Mouse (Mus musculus) kidney, adult 9 months (tissue): ENCODE results near the gene Dnm3.

Source experiments
- DNase-seq: peaks from one replicate; pipeline ENCODE4 v3.0.0; 2022

Dnm3 gene

GRCm38 (mm10) chr1:162100961-162101830 is 376.6 kb downstream of the Dnm3 start:
- peak; percentile 87 for DNase-seq

GRCm38 (mm10) chr1:162100033-162100820 is 377.6 kb downstream of the Dnm3 start:
- DNase-seq = peak; percentile 52

- DNase-seq = no peak
Observed at GRCm38 (mm10) chr1:162099203-162099602, 378.6 kb downstream of the Dnm3 start.

GRCm38 (mm10) chr1:162094523-162095272 is 383.1 kb downstream of the Dnm3 start:
- DNase-seq = no peak

DNA sequence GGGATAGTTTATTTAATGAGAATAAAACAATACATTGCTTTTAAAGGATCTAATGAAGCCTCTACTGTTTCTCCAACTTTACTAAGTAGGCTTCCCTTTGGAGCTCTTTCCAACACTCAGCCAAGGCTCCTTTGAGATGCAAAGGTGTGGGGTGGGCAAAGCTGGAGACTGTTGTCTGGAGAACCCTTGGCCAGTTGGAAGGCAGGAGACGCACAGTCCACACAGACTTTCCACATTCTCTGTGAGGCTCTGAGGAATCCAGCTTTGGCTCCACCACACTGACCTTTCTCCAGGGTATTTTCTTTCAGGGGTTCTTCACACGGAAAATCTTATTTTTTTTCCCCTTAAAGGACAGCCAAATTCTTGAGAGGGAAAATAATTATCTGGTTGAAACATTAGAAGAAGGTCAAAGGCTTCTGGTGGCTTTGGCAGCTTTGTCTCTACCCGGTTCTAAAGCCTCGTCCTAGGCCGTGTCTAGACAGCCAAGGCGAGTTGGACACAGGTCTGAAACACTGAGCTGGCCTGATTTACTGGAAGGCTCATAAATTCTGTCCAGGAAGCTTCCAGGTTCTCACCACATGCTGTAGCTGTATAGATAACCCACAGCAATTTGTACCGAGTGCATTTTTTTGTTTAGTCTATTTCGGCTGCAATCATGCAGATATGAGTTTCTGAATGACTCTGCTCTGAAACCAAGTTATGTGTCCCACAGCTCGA is 383.9 kb downstream of the Dnm3 start:
- peak; percentile 36 for DNase-seq

DNA sequence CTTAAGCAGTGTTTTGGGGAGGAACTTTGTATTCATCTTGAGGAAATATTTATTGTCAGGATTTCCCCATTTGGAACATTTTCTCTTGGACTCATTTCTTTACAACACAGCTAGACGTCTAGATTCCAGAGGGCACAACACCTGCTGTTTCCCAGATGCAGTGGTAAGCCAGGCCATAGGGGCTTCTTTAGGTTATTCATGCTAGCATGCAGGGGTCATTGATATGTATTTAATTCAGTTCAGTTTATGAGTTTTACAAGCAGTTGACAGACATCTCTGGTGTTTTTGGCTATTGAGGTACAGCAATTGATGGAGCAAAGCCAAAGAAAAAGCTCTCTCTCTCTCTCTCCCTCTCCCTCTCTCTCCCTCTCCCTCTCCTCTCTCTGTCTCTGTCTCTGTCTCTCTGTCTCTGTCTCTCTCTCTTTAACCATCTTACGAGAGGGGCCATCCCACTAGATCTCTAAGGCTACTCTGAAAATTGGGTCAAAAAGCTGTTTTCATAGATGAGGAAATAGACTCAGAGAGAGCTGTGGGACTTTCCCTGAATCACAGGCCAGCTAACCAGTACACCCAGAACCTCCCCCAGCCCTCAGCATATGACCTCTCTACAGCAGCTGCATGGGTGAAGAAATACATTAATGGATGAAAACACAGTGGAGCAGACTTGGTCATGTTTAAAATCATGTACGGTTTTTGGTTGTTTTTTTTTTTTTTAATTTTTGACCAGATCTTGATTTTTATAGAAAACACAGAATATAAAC is 384.8 kb downstream of the Dnm3 start:
- DNase-seq = no peak

- no peak for DNase-seq
Observed at GRCm38 (mm10) chr1:162092401-162092800, 385.4 kb downstream of the Dnm3 start.

- DNase-seq = no peak
Observed at GRCm38 (mm10) chr1:162083886-162084478, 393.9 kb downstream of the Dnm3 start.

GRCm38 (mm10) chr1:162083354-162083753 is 394.5 kb downstream of the Dnm3 start:
- DNase-seq = no peak

GRCm38 (mm10) chr1:162082711-162083110 is 395.1 kb downstream of the Dnm3 start:
- DNase-seq = no peak

- no peak for DNase-seq
Observed at GRCm38 (mm10) chr1:162081693-162082372, 396.0 kb downstream of the Dnm3 start.

- no peak for DNase-seq
Observed at GRCm38 (mm10) chr1:162079989-162080388, 397.8 kb downstream of the Dnm3 start.

GRCm38 (mm10) chr1:162077454-162077853 is 400.4 kb downstream of the Dnm3 start:
- no peak for DNase-seq

GRCm38 (mm10) chr1:162076581-162077001 is 401.2 kb downstream of the Dnm3 start:
- peak; percentile 13 for DNase-seq

DNA sequence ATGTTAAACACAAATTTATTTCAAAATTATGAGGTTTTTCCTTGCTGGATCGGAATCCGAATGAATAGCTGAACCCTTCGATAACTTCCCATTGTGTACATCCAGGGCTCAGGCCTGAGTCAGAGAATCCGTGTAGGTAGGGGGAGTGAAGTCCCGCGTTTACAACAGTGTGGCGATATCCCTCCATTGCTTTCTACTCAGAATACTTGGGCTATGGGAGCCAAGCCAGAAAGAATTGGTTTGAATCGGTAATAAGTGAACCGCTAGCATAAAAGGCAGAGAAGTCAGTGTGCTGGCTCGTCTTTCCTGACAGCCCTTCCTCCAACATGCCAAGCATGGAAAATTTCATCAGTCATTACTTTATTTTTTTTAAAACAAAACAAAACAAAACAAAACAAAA is 402.0 kb downstream of the Dnm3 start:
- DNase-seq = no peak

DNA sequence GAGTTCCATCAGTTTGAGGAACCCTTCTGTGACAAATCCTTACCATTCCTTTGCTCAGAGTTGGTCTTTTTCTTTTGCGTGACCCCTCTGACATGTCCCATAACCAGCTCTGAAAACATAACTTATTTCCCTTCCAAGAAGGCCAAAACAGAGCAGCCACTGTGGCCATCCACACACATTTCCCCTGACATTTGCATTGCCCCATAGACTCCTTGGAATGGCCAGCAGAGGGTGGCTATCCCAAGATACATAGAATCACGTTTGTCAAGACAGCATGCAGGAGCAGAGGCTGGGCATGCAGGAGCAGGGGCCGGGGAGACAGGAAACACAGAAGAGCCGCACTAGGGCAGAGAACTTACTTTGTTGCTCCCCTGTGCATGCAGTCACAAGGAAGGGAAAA is 402.4 kb downstream of the Dnm3 start:
- DNase-seq = no peak

DNA sequence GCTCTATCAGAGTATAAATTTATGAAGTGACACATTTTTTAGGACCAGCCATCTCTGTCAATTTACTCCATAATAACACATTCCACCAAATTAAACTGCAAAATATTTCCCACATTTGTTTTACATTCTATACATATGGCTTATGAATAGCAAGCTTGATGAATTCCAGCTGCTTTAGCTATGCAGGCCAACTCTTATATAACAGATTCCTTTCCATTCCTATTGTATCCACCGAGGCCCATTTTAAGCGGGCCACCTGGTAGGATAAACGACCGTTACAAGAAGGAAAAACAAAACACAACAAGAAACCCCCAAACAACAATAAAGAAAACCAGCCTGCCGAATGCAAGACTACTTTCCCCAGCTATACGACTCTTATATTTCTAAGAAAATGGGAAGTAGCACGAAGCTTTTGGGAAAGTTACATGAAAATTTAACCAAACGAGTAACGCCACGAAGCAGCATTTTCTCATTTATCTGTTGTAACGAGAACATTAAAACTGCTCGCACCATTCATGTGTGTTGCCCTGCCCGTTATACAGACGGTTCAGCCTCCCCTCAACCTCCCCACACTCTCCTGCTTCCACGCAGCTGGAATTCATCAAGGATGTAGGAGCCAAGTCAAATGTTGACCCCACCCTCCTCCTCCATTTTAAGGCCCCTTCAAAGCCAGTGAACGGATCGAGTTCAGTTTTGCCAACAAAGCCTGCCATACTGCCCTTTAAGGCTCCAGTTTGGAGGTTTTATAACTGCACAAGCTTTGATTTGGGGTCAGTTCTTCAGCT is 403.0 kb downstream of the Dnm3 start:
- DNase-seq = no peak

- DNase-seq = no peak
Observed at GRCm38 (mm10) chr1:162072917-162073578, 404.8 kb downstream of the Dnm3 start.

DNA sequence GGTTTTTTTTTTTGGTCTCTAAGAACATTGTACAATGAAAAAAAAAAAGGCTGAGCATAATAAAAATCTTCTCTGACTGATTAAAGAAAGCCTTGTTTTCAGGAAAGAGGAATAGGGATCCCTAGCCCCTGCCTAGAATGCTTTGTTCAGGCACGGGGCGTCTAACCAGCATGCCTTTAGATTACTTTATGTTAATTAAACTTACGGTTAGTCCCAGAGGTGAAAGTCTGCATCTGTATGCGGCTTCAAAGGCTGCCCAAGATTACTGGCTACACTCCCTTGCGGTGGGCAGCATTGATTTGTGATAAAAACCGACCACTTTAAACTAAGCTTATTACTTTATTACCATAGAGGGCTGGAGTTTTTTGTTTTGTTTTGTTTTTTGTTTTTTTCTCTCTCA is 424.2 kb downstream of the Dnm3 start:
- no peak for DNase-seq
